Comparison of ENCODE assay signal across 8 mouse cellular contexts in genomic region chr7:70356691-70357515, GRCm38 (mm10). TPM values are rescaled to one million over a fixed set of nuclear protein-coding genes. Genes with fewer than 3 reads are reported as not detected.
DNase-seq lines count a peak whose midpoint lies in the region; ATAC-seq lines count a peak whose summit lies in the region.

No protein-coding gene starts in this region.

- intact Hi-C loops in gastrocnemius, postnatal 36 days (cut with DNase I), result loop anchor here (5.0 kb wide), 1 partner anchor 285 kb away; no protein-coding TSS in a partner anchor

- peaks cover 16% of the 10 kb centered on the region for H3K4me1 ChIP-seq in lung, embryonic 16.5 days (replicated peaks; ENCODE audit: control insufficient read depth, insufficient read depth, low read length)
- peaks cover 27% of the 10 kb centered on the region for H3K4me1 ChIP-seq in forebrain, embryonic 15.5 days
- peaks cover 42% of the 10 kb centered on the region for H3K4me1 ChIP-seq in limb, embryonic 13.5 days
- H3K4me1 ChIP-seq in stomach, embryonic 14.5 days (ENCODE audit: control insufficient read depth, insufficient read depth, low read length), result no peaks in the 10 kb centered on the region

- H3K36me3 ChIP-seq in lung, embryonic 16.5 days (ENCODE audit: control insufficient read depth, insufficient read depth, low read length), result peaks cover 14% of the 10 kb centered on the region; the same call in 1 of the 2 replicates
- no peaks in the 10 kb centered on the region for H3K36me3 ChIP-seq in forebrain, embryonic 15.5 days
- H3K36me3 ChIP-seq in limb, embryonic 13.5 days, result peaks cover 37% of the 10 kb centered on the region
- peaks cover 27% of the 10 kb centered on the region for H3K36me3 ChIP-seq in stomach, embryonic 14.5 days (ENCODE audit: control insufficient read depth, insufficient read depth, low read length)

- no peak for DNase-seq in lung, postnatal 14 days
- DNase-seq in frontal cortex, adult 2 months (ENCODE audit: extremely low spot score in 1 of 2, low spot score in 1 of 2), result no peak
- DNase-seq in gastrocnemius, postnatal 36 days, result no peak
- no peak for DNase-seq in thymus, adult 18-20 months

- H3K4me2 ChIP-seq in lung, embryonic 16.5 days (ENCODE audit: low read depth, low read length), result peak overlapping the region; percentile 72
- H3K4me2 ChIP-seq in forebrain, embryonic 15.5 days (replicated peaks), result peak overlapping the region; percentile 82
- H3K4me2 ChIP-seq in limb, embryonic 13.5 days (replicated peaks), result peak overlapping the region; percentile 85
- H3K4me2 ChIP-seq in stomach, embryonic 14.5 days (replicated peaks; ENCODE audit: low read depth, low read length), result peak overlapping the region; percentile 82

- WGBS in lung, embryonic 16.5 days, result 9% methylated on average over 3 of the region's 3 CpGs
- WGBS in forebrain, embryonic 15.5 days, result 33% methylated on average over 3 of the region's 3 CpGs
- 31% methylated on average over 3 of the region's 3 CpGs for WGBS in limb, embryonic 13.5 days
- 13% methylated on average over 3 of the region's 3 CpGs for WGBS in stomach, embryonic 14.5 days

- no peaks in the 10 kb centered on the region for H3K9me3 ChIP-seq in lung, embryonic 16.5 days (ENCODE audit: control insufficient read depth, low read length)
- no peaks in the 10 kb centered on the region for H3K9me3 ChIP-seq in forebrain, embryonic 15.5 days
- no peaks in the 10 kb centered on the region for H3K9me3 ChIP-seq in limb, embryonic 13.5 days
- H3K9me3 ChIP-seq in stomach, embryonic 14.5 days (ENCODE audit: control insufficient read depth, low read depth, low read length), result no peaks in the 10 kb centered on the region

- H3K4me3 ChIP-seq in lung, embryonic 16.5 days (ENCODE audit: low read length), result peak overlapping the region; percentile 89
- peak overlapping the region; percentile 55 for H3K4me3 ChIP-seq in forebrain, embryonic 15.5 days
- H3K4me3 ChIP-seq in limb, embryonic 13.5 days, result peak overlapping the region; percentile 84
- peak overlapping the region; percentile 90 for H3K4me3 ChIP-seq in stomach, embryonic 14.5 days (ENCODE audit: low read depth, low read length)

- peak overlapping the region; percentile 100 for H3K27ac ChIP-seq in lung, embryonic 16.5 days (ENCODE audit: low read length)
- peak overlapping the region; percentile 94; the same call in 1 of the 2 replicates for H3K27ac ChIP-seq in forebrain, embryonic 15.5 days (replicated peaks)
- peak overlapping the region; percentile 100; the same call in 1 of the 2 replicates for H3K27ac ChIP-seq in limb, embryonic 13.5 days
- peak overlapping the region; percentile 100 for H3K27ac ChIP-seq in stomach, embryonic 14.5 days (ENCODE audit: low read length)

- peak overlapping the region; percentile 83 for H3K9ac ChIP-seq in lung, embryonic 16.5 days (ENCODE audit: low read length)
- peak overlapping the region; percentile 62 for H3K9ac ChIP-seq in forebrain, embryonic 15.5 days (replicated peaks)
- peak overlapping the region; percentile 99 for H3K9ac ChIP-seq in limb, embryonic 13.5 days
- H3K9ac ChIP-seq in stomach, embryonic 14.5 days (replicated peaks; ENCODE audit: low read depth, low read length), result peak overlapping the region; percentile 100

- ATAC-seq in lung, embryonic 16.5 days (ENCODE audit: low read depth), result no peak
- no peak for ATAC-seq in forebrain, embryonic 15.5 days (replicated peaks)
- no peak for ATAC-seq in limb, embryonic 13.5 days (ENCODE audit: low FRiP score, low read depth)
- ATAC-seq in stomach, embryonic 14.5 days (ENCODE audit: insufficient number of reproducible peaks, insufficient read depth, low FRiP score, low read depth), result no peak

- no peaks in the 10 kb centered on the region for H3K27me3 ChIP-seq in lung, embryonic 16.5 days (ENCODE audit: control insufficient read depth, insufficient read depth, low read depth, low read length)
- peaks cover 45% of the 10 kb centered on the region for H3K27me3 ChIP-seq in forebrain, embryonic 15.5 days
- peaks cover 5% of the 10 kb centered on the region; the same call in 1 of the 2 replicates for H3K27me3 ChIP-seq in limb, embryonic 13.5 days
- no peaks in the 10 kb centered on the region for H3K27me3 ChIP-seq in stomach, embryonic 14.5 days (ENCODE audit: control insufficient read depth, insufficient read depth, low read length)

RNA-seq across cellular contexts. Expression of gene Nr2f2, which starts 9.6 kb away (rescaled TPM):
- polyA plus RNA-seq in lung, embryonic 16.5 days (2015; fragmentation: Nextera tagmentation; extraction: Ambion mirVana), result 83.5 and 95.7 TPM in 2 replicates
- 76.2 and 95.0 TPM in 2 replicates for polyA plus RNA-seq in forebrain, embryonic 15.5 days (2015; fragmentation: Nextera tagmentation; extraction: Ambion mirVana)
- 62.3 and 65.9 TPM in 2 replicates for polyA plus RNA-seq in limb, embryonic 13.5 days (2015; fragmentation: Nextera tagmentation; extraction: Ambion mirVana)
- polyA plus RNA-seq in stomach, embryonic 14.5 days (2014; fragmentation: Nextera tagmentation; extraction: Ambion mirVana), result 106 and 111 TPM in 2 replicates
- polyA plus RNA-seq in frontal cortex, adult 2 months (2012; rRNA removed), result 29.0 and 30.2 TPM in 2 replicates
- total RNA-seq in gastrocnemius, postnatal 36 days (2021), result 10 to 100 TPM; 12.7 to 19.4 TPM
